Mouse (Mus musculus): Measurements from ENCODE around the gene Chst13. TPM values are rescaled to one million over a fixed set of nuclear protein-coding genes. Genes with fewer than 3 reads are reported as not detected.
A peak's percentile ranks its signal among the peaks of the same experiment; 100 is the strongest.

Chst13 gene
- total RNA-seq, 2 experiments from 2014 or later = 10.9 to 17.3 TPM

DNA sequence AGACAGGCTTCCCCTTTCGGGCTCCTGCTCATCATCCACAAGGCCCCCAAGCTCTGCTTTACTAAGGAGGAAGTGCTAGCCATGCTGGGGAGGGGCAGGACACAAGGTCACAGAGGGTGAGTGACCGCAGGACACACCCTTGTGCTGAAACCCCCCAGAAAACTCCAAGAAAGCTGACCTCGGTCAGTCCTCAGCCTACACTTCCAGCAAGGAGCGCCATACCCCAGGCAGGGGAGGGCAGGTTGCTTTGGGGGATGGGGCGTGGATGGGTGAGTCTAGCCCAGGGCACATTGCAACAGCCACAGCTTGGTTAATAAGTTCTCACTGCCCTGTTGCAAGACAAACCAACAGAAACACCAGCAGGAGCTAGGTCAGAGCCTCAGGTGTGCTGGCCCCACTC lies 4.6 kb downstream of the Chst13 start:
- peak; percentile 35 for ATAC-seq (replicated peaks; ENCODE audit: poor library complexity)

DNA sequence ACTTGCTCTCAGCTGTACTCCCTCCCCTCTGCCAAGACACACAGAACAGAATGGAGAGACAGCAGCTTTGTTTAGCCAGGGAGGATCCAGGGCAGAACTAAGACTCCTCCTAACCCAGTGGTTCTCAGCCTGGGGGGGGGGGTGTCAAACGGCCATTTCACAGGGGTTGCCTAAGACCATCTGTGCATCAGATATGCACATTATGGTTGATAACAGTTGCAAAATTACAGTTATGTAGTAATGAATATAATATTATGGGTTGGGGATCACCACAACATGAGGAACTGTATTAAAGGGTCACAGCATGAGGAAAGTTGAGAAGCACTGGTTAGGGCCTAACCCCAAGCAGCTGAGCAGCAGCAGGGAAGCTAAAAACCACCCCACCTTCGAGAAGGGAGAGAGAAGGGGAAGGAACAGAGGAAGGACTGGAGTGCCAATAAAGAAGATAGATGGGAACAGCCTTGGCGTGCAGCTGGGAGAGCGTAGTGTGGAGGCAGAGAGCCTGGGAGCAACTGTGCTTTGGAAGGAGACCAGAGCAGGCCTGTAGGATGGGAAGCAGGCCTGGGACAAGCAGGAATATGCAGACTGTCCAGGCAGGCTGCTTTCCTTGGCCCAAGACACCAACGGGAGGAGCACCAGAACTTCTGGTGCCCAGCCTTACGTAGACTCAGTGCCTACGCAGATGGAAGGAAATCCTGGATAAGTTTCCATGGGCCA lies 5.4 kb downstream of the Chst13 start:
- ATAC-seq (replicated peaks; ENCODE audit: poor library complexity) = peak; percentile 59

DNA sequence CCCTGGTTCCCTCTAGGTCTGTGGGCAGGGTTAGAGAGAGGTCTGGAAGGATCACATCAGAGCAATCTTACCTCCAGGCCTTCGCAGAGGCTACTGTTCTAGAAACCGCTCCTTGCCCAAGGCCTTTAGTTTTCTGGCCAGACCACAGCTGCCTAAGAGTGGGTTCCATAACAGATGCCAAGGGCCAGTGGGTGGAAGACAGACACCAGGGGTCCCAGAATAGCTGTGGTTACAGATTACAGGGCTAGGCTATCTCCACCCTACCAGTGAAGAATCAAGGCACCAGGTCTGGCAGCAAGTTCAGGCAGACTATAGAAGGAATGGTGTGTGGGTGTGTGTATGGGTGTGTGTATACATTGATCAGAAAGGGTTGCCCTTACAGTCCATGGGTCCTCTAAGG lies 6.0 kb downstream of the Chst13 start:
- ATAC-seq (replicated peaks; ENCODE audit: poor library complexity) = no peak; the same call in 1 of the 2 replicates

DNA sequence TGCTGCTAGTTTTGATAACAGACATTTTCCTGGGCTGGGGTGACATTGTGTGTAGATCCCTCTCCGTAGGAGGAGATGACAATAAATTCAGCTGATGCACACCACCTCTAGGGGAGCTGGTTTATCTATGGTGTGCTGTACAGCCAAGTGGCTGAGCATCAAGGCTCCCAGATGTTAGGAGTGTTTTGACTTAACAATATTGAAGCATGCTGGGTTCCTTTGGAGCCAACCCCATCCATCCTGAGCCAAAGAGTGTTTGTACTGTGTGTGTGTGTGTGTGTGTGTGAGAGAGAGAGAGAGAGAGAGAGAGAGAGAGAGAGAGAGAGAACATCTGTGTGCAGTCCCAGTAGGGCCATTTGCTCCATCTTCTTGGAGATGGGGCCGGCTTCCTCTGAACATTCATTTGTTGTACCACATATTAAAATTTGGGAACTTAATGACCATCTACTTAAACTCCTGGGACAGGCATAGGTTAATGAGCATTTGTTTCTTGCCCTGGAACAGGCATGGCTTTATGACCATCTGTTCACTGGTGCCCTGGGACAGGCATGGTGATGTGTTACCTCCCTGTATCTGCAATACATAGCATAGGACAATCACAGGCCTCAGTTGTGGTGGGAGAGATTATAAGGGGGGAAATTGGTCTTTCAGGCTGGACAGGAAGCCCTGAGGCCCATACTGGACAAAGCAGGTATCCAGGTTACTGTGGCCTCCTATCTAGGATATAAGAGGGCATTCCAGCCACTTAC lies 7.3 kb downstream of the Chst13 start:
- ATAC-seq (replicated peaks; ENCODE audit: poor library complexity) = no peak

GRCm38 (mm10) chr6:90315961-90316360 lies 9.0 kb downstream of the Chst13 start:
- ATAC-seq (replicated peaks; ENCODE audit: poor library complexity) = no peak

DNA sequence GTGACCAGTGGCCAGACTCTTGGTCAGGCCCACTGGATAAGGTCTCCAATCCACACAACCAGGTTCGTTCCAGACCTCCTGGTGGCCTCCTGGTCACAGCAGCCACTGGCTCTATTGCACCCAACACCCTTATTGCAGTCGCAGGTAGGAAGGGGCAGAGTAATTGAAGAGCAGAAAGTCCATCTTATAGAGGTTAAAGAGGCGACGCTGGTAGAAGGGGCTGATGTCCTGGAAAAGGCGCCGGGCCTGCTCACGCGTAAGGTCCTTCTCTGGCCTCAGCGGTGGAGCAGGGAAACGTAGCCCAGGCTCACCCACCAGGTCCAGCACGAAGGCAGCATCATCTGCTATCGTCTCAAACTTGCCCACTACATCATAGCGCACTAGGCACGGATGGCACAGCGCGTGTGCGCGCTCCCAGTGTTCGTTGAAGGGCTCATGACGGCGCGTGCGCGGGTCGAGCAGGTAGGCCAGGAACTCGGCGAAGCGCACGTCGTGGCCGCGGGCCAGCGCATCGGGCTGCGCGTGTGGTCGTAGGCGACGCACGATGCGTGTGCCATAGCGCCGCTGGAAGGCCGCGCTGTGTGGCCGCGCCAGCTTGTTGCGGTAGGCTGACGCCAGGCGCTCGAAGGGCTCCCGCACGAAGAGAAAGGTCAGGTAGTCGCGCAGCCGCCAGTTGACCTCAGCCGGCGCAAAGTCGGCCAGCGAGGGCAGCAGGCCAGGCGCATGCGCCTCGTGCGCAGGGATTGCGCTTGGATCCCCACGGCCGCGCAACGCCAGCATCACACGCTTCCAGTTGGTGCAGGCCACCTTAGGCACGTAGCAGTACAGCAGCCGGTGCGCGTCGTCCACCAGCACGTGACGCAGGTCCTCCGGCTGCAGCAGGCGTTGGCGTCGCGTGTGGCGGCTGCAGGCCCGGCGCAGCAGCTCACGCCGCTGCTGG lies 15.9 kb downstream of the Chst13 start:
- ATAC-seq (replicated peaks; ENCODE audit: poor library complexity) = no peak

DNA sequence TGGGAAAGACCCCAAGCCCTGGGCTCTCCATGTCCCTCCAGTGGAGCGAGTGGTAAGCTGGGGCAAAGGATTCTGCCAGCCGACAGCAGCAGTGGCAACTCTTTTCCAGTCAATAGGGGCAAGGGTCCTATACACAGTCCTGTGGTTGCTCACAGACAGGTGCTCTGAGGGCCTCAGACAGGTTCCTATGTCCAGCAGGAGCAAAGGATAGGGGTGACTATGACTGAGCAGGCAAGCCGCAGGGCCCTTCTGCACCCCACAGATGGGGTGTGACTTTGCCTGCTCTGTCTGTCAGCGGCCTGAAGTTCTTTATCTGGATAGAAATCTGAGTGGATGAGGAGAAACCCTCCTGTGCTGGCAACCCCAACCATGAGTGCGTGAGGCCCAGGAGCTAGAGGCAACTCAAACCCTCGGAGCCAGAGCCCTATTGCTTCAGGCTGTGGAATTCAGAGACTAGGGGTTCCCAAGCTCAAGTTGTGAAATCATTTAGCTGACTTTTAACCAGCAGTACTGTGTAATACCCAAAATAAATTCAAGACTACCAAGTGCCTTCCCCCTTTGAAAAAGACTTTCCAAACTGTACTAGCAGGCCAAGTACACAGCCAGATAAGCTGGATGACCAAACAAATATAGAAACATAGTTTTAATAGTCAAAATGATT lies 18.5 kb downstream of the Chst13 start:
- 0 out of 2 replicates have a peak, but pooled peaks have one; percentile 14 for ATAC-seq (replicated peaks; ENCODE audit: poor library complexity)

- no peak for ATAC-seq (replicated peaks; ENCODE audit: poor library complexity)
These were observed 24.1 kb downstream of the Chst13 start, which contains the start of gene BC048671 for GRCm38 (mm10) chr6:90300919-90301318. BC048671 (plus strand) TSS chr6:90301219.

GRCm38 (mm10) chr6:90288265-90288664 lies 36.7 kb downstream of the Chst13 start:
- ATAC-seq (replicated peaks; ENCODE audit: poor library complexity) = peak; percentile 60

Other genes with a start within 250 kb of the Chst13 start
- gene Vmn1r49, start 246.7 kb downstream of the Chst13 start, total RNA-seq (2015) = not detected in 2 replicates
- gene Vmn1r49, start 246.7 kb downstream of the Chst13 start, total RNA-seq (2017) = not detected in 2 replicates
- gene Vmn1r50, start 223.8 kb downstream of the Chst13 start, total RNA-seq (2015) = not detected in 2 replicates
- not detected in 2 replicates for gene Vmn1r50, start 223.8 kb downstream of the Chst13 start, total RNA-seq (2017)
- gene Vmn1r51, start 202.6 kb downstream of the Chst13 start, total RNA-seq (2015) = not detected in 2 replicates
- gene Vmn1r51, start 202.6 kb downstream of the Chst13 start, total RNA-seq (2017) = not detected in 2 replicates
- gene Vmn1r52, start 150.4 kb downstream of the Chst13 start, total RNA-seq (2015) = not detected in 2 replicates
- not detected in 2 replicates for gene Vmn1r52, start 150.4 kb downstream of the Chst13 start, total RNA-seq (2017)
- gene V1ra8, start 122.4 kb downstream of the Chst13 start, total RNA-seq (2015) = not detected in 2 replicates
- gene V1ra8, start 122.4 kb downstream of the Chst13 start, total RNA-seq (2017) = not detected in 2 replicates
- gene Vmn1r53, start 100.7 kb downstream of the Chst13 start, total RNA-seq (2015) = not detected in 2 replicates
- gene Vmn1r53, start 100.7 kb downstream of the Chst13 start, total RNA-seq (2017) = not detected in 2 replicates
- not detected in 2 replicates for gene Vmn1r54, start 78.9 kb downstream of the Chst13 start, total RNA-seq (2015)
- gene Vmn1r54, start 78.9 kb downstream of the Chst13 start, total RNA-seq (2017) = not detected in 2 replicates
- not detected in 2 replicates for gene BC048671, start 24.0 kb downstream of the Chst13 start, total RNA-seq (2015)
- gene BC048671, start 24.0 kb downstream of the Chst13 start, total RNA-seq (2017) = not detected in 2 replicates
- gene Uroc1, start 8.1 kb upstream of the Chst13 start, total RNA-seq (2015) = not detected in 2 replicates
- not detected in 2 replicates for gene Uroc1, start 8.1 kb upstream of the Chst13 start, total RNA-seq (2017)
- 11.1 and 11.8 TPM in 2 replicates for gene Zxdc, start 44.3 kb upstream of the Chst13 start, total RNA-seq (2015)
- 8.7 and 9.6 TPM in 2 replicates for gene Zxdc, start 44.3 kb upstream of the Chst13 start, total RNA-seq (2017)
- gene Cfap100, start 103.6 kb upstream of the Chst13 start, total RNA-seq (2015) = not detected in 2 replicates
- gene Cfap100, start 103.6 kb upstream of the Chst13 start, total RNA-seq (2017) = not detected in 2 replicates
- 0.22 TPM in 1 of 2 replicates, not detected in the other for gene Klf15, start 137.4 kb upstream of the Chst13 start, total RNA-seq (2015)
- gene Klf15, start 137.4 kb upstream of the Chst13 start, total RNA-seq (2017) = not detected in 2 replicates
- gene Aldh1l1, start 161.2 kb upstream of the Chst13 start, total RNA-seq (2015) = 1.1 TPM in 2 replicates
- gene Aldh1l1, start 161.2 kb upstream of the Chst13 start, total RNA-seq (2017) = 2.0 and 2.4 TPM in 2 replicates